Mouse (Mus musculus): Measurements from ENCODE around the gene Adam15.
A peak's percentile ranks its signal among the peaks of the same experiment; 100 is the strongest.

Adam15 gene

DNA sequence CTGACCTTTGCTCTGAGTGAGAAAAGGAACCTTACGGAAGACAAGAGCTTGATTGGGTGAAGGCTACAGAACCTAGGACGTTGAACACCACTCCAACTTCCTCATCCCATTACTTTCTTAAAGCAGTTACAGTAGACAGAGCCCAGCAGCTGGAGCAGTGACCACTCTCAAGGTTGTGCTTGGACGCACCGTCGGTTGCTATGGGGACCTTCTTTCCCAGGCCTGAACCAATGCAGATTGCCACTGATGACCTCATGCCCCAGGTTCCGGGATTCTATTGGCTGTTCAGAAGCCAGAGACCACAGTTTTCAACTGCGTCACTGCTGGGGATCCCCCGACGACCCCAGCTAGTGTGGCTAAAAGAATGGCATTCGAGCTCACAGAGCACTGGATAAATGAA is 18.8 kb downstream of the Adam15 start:
- H3K4me1 ChIP-seq (replicated peaks; ENCODE audit: low read depth, low read length), result peaks cover 97% of the 10 kb centered on the region

GRCm38 (mm10) chr3:89330346-89330745 is 19.4 kb downstream of the Adam15 start:
- Histone ChIP-seq H3K4me1 (replicated peaks; ENCODE audit: low read depth, low read length) (peaks cover 91% of the 10 kb centered on the region), H3K4me3 (replicated peaks; ENCODE audit: low read length) (no peak overlapping the region; the same call in 1 of the 2 replicates), H3K27me3 (ENCODE audit: insufficient read depth, low read length) (peaks cover 24% of the 10 kb centered on the region), H3K9me3 (ENCODE audit: low read length) (no peaks in the 10 kb centered on the region), H3K36me3 (ENCODE audit: insufficient read depth, low read length) (peaks cover 25% of the 10 kb centered on the region)
- no peak for TF ChIP-seq POU5F1 (IDR thresholded peaks at IDR 0.05; ENCODE audit: borderline replicate concordance, low read length)
- no peak for TF ChIP-seq CTCF (conservative IDR thresholded peaks at IDR 0.05; ENCODE audit: low read length)
- no peak for TF ChIP-seq NANOG (IDR thresholded peaks at IDR 0.05; ENCODE audit: borderline replicate concordance, low read length)

More for the DNA sequence above, 18.8 kb downstream of the Adam15 start:
- peaks cover 26% of the 10 kb centered on the region for H3K36me3 ChIP-seq (ENCODE audit: insufficient read depth, low read length)
- peaks cover 20% of the 10 kb centered on the region for H3K27me3 ChIP-seq (ENCODE audit: insufficient read depth, low read length)
- 0 out of 2 replicates have a peak overlapping the region, but pooled peaks have one; percentile 61 for H3K4me3 ChIP-seq (replicated peaks; ENCODE audit: low read length)
- no peaks in the 10 kb centered on the region for H3K9me3 ChIP-seq (ENCODE audit: low read length)
- TF ChIP-seq CTCF (conservative IDR thresholded peaks at IDR 0.05; ENCODE audit: low read length), result no peak
- TF ChIP-seq POU5F1 (IDR thresholded peaks at IDR 0.05; ENCODE audit: borderline replicate concordance, low read length), result no peak
- TF ChIP-seq NANOG (IDR thresholded peaks at IDR 0.05; ENCODE audit: borderline replicate concordance, low read length), result no peak

DNA sequence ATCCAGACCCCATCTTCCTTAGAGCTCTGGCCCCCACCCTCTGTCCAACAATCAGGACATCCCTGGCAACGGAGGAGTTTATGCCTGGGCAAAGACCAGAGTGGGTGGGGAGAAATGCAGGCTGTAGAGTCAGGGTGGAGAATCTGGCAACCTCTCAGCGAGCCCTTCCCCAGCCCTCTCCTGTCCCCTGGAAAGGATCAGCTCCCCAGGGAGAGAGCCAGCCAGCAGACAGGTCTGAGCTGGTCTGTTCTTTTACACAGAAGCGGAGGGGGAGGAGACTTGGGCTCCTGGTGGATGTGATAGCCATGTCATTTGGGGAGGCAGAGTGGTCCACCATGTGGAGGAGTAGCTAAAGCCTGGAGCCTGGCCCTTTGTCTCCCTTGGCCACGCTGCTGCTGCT is 21.2 kb downstream of the Adam15 start:
- Histone ChIP-seq H3K4me1 (replicated peaks; ENCODE audit: low read depth, low read length) (peaks cover 81% of the 10 kb centered on the region), H3K27me3 (ENCODE audit: insufficient read depth, low read length) (peaks cover 15% of the 10 kb centered on the region), H3K4me3 (replicated peaks; ENCODE audit: low read length) (peak overlapping the region; percentile 56), H3K36me3 (ENCODE audit: insufficient read depth, low read length) (peaks cover 7% of the 10 kb centered on the region), H3K9me3 (ENCODE audit: low read length) (no peaks in the 10 kb centered on the region)
- no peak for TF ChIP-seq POU5F1 (IDR thresholded peaks at IDR 0.05; ENCODE audit: borderline replicate concordance, low read length)
- no peak for TF ChIP-seq CTCF (conservative IDR thresholded peaks at IDR 0.05; ENCODE audit: low read length)
- no peak for TF ChIP-seq NANOG (IDR thresholded peaks at IDR 0.05; ENCODE audit: borderline replicate concordance, low read length)

DNA sequence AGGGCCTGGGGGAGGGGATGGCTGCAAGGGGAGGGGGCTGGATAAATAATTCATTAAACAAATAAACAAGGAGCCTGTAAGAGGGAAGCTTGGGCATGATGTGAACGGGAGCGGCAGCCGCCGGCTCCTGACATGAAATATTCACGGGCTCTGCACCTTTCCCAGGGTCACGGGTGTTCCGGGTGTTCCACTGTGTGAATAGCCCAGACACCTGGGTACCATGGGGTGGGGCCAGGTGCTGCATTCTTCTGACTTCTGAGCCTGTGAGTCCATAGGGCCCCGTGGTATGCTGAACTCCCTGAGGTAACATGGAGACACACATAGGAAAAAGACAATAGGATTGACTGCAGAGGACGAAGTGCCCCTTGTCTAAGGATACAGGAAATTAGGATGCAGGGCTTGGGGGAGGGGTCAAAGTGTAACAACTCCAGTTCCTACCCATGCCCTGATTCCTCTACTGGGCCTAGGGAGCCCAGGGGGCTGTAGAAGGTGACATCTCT is 22.4 kb downstream of the Adam15 start:
- no peak for TF ChIP-seq POU5F1 (IDR thresholded peaks at IDR 0.05; ENCODE audit: borderline replicate concordance, low read length)
- TF ChIP-seq NANOG (IDR thresholded peaks at IDR 0.05; ENCODE audit: borderline replicate concordance, low read length), result no peak
- no peak for TF ChIP-seq CTCF (conservative IDR thresholded peaks at IDR 0.05; ENCODE audit: low read length)

GRCm38 (mm10) chr3:89325882-89326281 is 23.9 kb downstream of the Adam15 start:
- peaks cover 74% of the 10 kb centered on the region for H3K4me1 ChIP-seq (replicated peaks; ENCODE audit: low read depth, low read length)
- no peak overlapping the region for H3K4me3 ChIP-seq (replicated peaks; ENCODE audit: low read length)
- H3K36me3 ChIP-seq (ENCODE audit: insufficient read depth, low read length), result no peaks in the 10 kb centered on the region
- peaks cover 33% of the 10 kb centered on the region for H3K27me3 ChIP-seq (ENCODE audit: insufficient read depth, low read length)
- TF ChIP-seq CTCF (conservative IDR thresholded peaks at IDR 0.05; ENCODE audit: low read length) (no peak), NANOG (IDR thresholded peaks at IDR 0.05; ENCODE audit: borderline replicate concordance, low read length) (no peak), POU5F1 (IDR thresholded peaks at IDR 0.05; ENCODE audit: borderline replicate concordance, low read length) (no peak)
- H3K9me3 ChIP-seq (ENCODE audit: low read length), result no peaks in the 10 kb centered on the region

More for the DNA sequence above, 22.4 kb downstream of the Adam15 start:
- H3K4me1 ChIP-seq (replicated peaks; ENCODE audit: low read depth, low read length), result peaks cover 76% of the 10 kb centered on the region
- H3K9me3 ChIP-seq (ENCODE audit: low read length), result no peaks in the 10 kb centered on the region
- peaks cover 18% of the 10 kb centered on the region for H3K27me3 ChIP-seq (ENCODE audit: insufficient read depth, low read length)
- peak overlapping the region; percentile 56 for H3K4me3 ChIP-seq (replicated peaks; ENCODE audit: low read length)
- no peaks in the 10 kb centered on the region for H3K36me3 ChIP-seq (ENCODE audit: insufficient read depth, low read length)

- TF ChIP-seq NANOG (IDR thresholded peaks at IDR 0.05; ENCODE audit: borderline replicate concordance, low read length), result no peak
- no peak for TF ChIP-seq POU5F1 (IDR thresholded peaks at IDR 0.05; ENCODE audit: borderline replicate concordance, low read length)
- TF ChIP-seq CTCF (conservative IDR thresholded peaks at IDR 0.05; ENCODE audit: low read length), result no peak
- Histone ChIP-seq H3K27me3 (ENCODE audit: insufficient read depth, low read length) (peaks cover 65% of the 10 kb centered on the region), H3K36me3 (ENCODE audit: insufficient read depth, low read length) (no peaks in the 10 kb centered on the region), H3K4me1 (replicated peaks; ENCODE audit: low read depth, low read length) (peaks cover 71% of the 10 kb centered on the region), H3K4me3 (replicated peaks; ENCODE audit: low read length) (peak within 1 kb of the TSS; percentile 84), H3K9me3 (ENCODE audit: low read length) (no peaks in the 10 kb centered on the region)
Measured at GRCm38 (mm10) chr3:89322514-89323165, 27.2 kb downstream of the Adam15 start, which contains the start of gene Efna3. TSS of gene Efna3 (minus strand) at chr3:89322965.

DNA sequence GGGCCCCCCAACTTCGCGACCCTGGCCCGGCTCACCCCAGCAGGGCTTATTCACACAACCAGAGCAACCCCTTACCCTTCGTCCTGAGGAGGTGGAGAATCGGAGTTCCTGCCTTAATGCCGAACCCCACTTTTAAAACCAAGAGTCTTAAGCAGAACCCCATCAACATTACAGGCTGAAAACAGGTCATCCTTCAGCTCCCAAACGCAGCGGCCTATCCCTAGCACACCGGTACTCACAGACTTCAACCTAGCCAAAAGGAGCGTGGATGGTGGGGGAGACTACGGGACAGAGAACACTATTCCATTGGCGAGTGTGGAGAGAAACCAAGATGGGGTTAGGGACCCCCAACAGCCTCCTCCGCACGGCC is 27.7 kb downstream of the Adam15 start:
- peak overlapping the region; percentile 84 for H3K4me3 ChIP-seq (replicated peaks; ENCODE audit: low read length)
- H3K36me3 ChIP-seq (ENCODE audit: insufficient read depth, low read length), result no peaks in the 10 kb centered on the region
- no peaks in the 10 kb centered on the region for H3K9me3 ChIP-seq (ENCODE audit: low read length)
- peaks cover 70% of the 10 kb centered on the region for H3K27me3 ChIP-seq (ENCODE audit: insufficient read depth, low read length)
- peaks cover 71% of the 10 kb centered on the region for H3K4me1 ChIP-seq (replicated peaks; ENCODE audit: low read depth, low read length)
- TF ChIP-seq CTCF (conservative IDR thresholded peaks at IDR 0.05; ENCODE audit: low read length), result no peak
- TF ChIP-seq NANOG (IDR thresholded peaks at IDR 0.05; ENCODE audit: borderline replicate concordance, low read length), result no peak
- no peak for TF ChIP-seq POU5F1 (IDR thresholded peaks at IDR 0.05; ENCODE audit: borderline replicate concordance, low read length)

- no peaks in the 10 kb centered on the region for H3K36me3 ChIP-seq (ENCODE audit: insufficient read depth, low read length)
- peak overlapping the region; percentile 84 for H3K4me3 ChIP-seq (replicated peaks; ENCODE audit: low read length)
- H3K9me3 ChIP-seq (ENCODE audit: low read length), result no peaks in the 10 kb centered on the region
- H3K27me3 ChIP-seq (ENCODE audit: insufficient read depth, low read length), result peaks cover 70% of the 10 kb centered on the region
- no peak for TF ChIP-seq POU5F1 (IDR thresholded peaks at IDR 0.05; ENCODE audit: borderline replicate concordance, low read length)
- no peak for TF ChIP-seq NANOG (IDR thresholded peaks at IDR 0.05; ENCODE audit: borderline replicate concordance, low read length)
- TF ChIP-seq CTCF (conservative IDR thresholded peaks at IDR 0.05; ENCODE audit: low read length), result no peak
- H3K4me1 ChIP-seq (replicated peaks; ENCODE audit: low read depth, low read length), result peaks cover 71% of the 10 kb centered on the region
Measured at GRCm38 (mm10) chr3:89321183-89322130, 28.3 kb downstream of the Adam15 start.
